Mouse (Mus musculus) liver, adult 2 months (tissue): Measurements from ENCODE around the gene 2610528J11Rik.

Experiments used
- CTCF ChIP-seq: fragments of 200-500 bp; IDR thresholded peaks from 2 replicates; pipeline ENCODE4 v1.5.1; 2011; ENCODE audit warnings: low read depth, low read length, control low read depth
- POLR2A ChIP-seq: fragments of 200-500 bp; IDR thresholded peaks from 2 replicates; pipeline ENCODE4 v1.6.1; 2011; ENCODE audit warnings: low read length, control low read depth; ENCODE audit not compliant: insufficient read depth; ENCODE audit errors: extremely low read depth

DNA sequence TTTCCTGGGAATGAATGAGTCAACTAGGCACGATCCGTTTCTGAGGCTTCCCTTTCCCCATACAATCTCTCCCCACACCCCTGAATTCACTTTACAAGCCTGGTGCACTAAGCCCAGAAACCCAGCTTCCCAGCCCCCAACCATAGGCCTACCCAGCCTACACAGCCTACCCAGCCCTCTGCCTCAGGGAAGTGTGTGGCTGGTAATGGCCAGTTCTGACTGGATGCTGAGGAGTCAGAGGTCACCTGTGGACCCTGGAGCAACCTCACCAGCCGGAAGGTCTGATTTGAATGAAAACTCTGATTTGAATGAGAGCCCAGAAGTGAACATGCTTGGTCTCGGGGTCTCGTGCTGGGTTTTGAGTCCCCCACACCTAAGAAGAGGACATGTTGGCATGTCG, 921 bp downstream of the 2610528J11Rik start:
- TF ChIP-seq CTCF (no peak), POLR2A (no peak)
